Mouse (Mus musculus): ENCODE data around the gene Abca7.

DNA sequence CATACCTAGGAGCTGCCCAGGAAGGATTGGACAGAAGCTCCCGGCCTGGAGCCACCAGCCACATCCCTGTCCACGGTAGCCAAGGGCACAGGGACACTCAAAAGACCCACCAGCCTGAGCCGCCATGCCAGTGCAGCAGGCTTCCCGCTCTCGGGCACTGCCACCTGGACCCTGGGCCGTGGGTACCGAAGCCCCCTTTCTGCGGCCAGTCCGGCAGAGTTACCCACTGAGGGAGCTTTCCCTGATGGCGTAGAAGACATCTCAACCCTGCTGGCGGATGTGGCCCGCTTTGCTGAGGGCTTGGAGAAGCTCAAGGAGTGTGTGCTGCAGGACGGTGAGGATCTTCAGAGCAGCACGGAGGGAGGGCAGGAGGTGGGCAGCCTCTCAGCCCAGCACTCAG, 21.5 kb downstream of the Abca7 start:
- TF ChIP-seq CTCF (IDR thresholded peaks at IDR 0.05; ENCODE audit: low read depth) (no peak), EP300 (IDR thresholded peaks at IDR 0.05; ENCODE audit: low read depth) (no peak)
